Mouse (Mus musculus) lung, embryonic 16.5 days (tissue): ENCODE measurements around the gene Susd2. TPM values are rescaled to one million over a fixed set of nuclear protein-coding genes. Genes with fewer than 3 reads are reported as not detected.
A peak's percentile ranks its signal among the peaks of the same experiment; 100 is the strongest.

Experiments
- ATAC-seq: fragments of 200-750 bp; cut with Nextera tagmentation; 2 replicates; pipeline ENCODE4 v1.8.0; 2017; ENCODE audit warnings: low read depth, mild to moderate bottlenecking, moderate library complexity
- H3K27ac ChIP-seq: fragments of 300-500 bp; sonication (generic); 2 replicates; pipeline ENCODE4 v1.5.1; 2014; ENCODE audit warnings: mild to moderate bottlenecking, control low read depth, low read length
- H3K27me3 ChIP-seq: fragments of 300-500 bp; sonication (generic); 2 replicates; pipeline ENCODE4 v1.6.1; 2014; ENCODE audit warnings: low read depth, low read length, mixed read lengths; ENCODE audit not compliant: control insufficient read depth, insufficient read depth
- H3K36me3 ChIP-seq: fragments of 300-500 bp; sonication (generic); 2 replicates; pipeline ENCODE4 v1.6.1; 2014; ENCODE audit warnings: low read length; ENCODE audit not compliant: control insufficient read depth, insufficient read depth
- H3K4me1 ChIP-seq: fragments of 300-500 bp; sonication (generic); replicated peaks from 2 replicates; pipeline ENCODE4 v1.6.1; 2014; ENCODE audit warnings: low read length, mixed read lengths; ENCODE audit not compliant: control insufficient read depth, insufficient read depth
- H3K4me2 ChIP-seq: fragments of 300-500 bp; sonication (generic); 2 replicates; pipeline ENCODE4 v1.6.1; 2014; ENCODE audit warnings: low read depth, low read length, control low read depth
- H3K4me3 ChIP-seq: fragments of 300-500 bp; sonication (generic); 2 replicates; pipeline ENCODE4 v1.5.1; 2014; ENCODE audit warnings: mild to moderate bottlenecking, low read length, control low read depth
- H3K9ac ChIP-seq: fragments of 300-500 bp; sonication (generic); 2 replicates; pipeline ENCODE4 v1.6.1; 2014; ENCODE audit warnings: low read length, control low read depth
- H3K9me3 ChIP-seq: fragments of 300-500 bp; sonication (generic); 2 replicates; pipeline ENCODE4 v1.6.1; 2016; ENCODE audit warnings: low read length; ENCODE audit not compliant: control insufficient read depth
- WGBS: fragments of 180-500 bp; shearing (Covaris S2); extraction: QIAGEN DNeasy Blood & Tissue Kit; methylation state at CpG from one replicate; pipeline ENCODE4 v1.1.7; 2014; 5-methylcytosine and 5-hydroxymethylcytosine counted together
- polyA plus RNA-seq: library from polyadenylated mRNA; unstranded; fragments of >200 nt; fragmentation: Nextera tagmentation; extraction: Ambion mirVana; gene quantifications from 2 replicates; pipeline ENCODE4 v1.2.1, GENCODE M21; 2015

Gene Susd2
- polyA plus RNA-seq, 1 experiment from 2014 or later = 11.0 TPM

DNA sequence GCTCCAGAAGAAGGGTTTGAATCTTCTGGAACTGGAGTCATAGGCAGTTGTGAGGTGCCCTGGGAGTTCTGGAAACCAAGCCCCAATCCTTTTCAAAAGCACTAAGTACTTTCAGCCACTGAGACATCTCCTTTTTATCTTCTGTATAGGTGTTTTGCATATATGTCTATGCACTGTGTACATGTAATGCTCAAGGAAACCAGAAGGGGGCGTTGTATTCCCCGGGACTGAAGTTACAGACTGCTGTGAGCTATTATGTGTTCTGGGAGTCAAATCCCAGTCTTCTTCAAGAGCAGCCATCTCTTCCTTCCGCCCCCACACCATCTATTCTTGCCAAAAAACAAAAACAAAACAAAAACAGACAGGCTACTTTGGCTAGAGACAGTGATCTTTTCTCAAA lies 23.0 kb downstream of the Susd2 start:
- H3K27me3 ChIP-seq = no peaks in the 10 kb centered on the region
- H3K4me1 ChIP-seq = no peaks in the 10 kb centered on the region
- ATAC-seq = no peak
- WGBS = 46% methylated on average over 3 of the region's 3 CpGs
- H3K9me3 ChIP-seq = no peaks in the 10 kb centered on the region
- no peak overlapping the region for H3K27ac ChIP-seq
- no peak overlapping the region for H3K9ac ChIP-seq
- H3K4me2 ChIP-seq = no peak overlapping the region
- H3K36me3 ChIP-seq = no peaks in the 10 kb centered on the region
- no peak overlapping the region for H3K4me3 ChIP-seq

GRCm38 (mm10) chr10:75616044-75616443 lies 27.8 kb downstream of the Susd2 start:
- Histone ChIP-seq H3K27ac (no peak overlapping the region), H3K4me1 (no peaks in the 10 kb centered on the region), H3K4me2 (no peak overlapping the region), H3K9me3 (no peaks in the 10 kb centered on the region), H3K9ac (no peak overlapping the region), H3K4me3 (no peak overlapping the region), H3K27me3 (no peaks in the 10 kb centered on the region), H3K36me3 (no peaks in the 10 kb centered on the region)
- WGBS = 78% methylated on average over 4 of the region's 4 CpGs
- ATAC-seq = no peak

DNA sequence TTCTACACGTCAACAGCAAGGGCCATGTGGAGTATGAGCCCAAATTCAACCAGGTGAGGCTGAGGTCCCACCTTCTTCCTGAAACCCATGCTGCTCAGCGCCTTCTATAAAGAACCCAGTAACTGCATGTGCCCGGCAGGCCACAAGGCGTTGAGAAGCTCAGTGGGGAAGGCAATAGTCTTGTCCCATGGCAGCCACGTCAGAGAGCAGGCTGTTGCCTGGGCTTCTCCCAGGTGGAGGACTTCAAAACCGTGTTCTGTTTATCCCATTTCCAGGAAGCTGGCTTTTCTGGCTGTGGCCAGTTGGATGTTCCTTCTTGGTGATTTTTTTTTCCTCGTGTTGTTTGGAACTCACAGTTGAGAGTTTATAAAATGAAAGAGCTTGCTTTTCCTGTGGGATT lies 33.3 kb downstream of the Susd2 start:
- WGBS = 37% methylated on average over 7 of the region's 7 CpGs

GRCm38 (mm10) chr10:75608975-75609374 lies 34.8 kb downstream of the Susd2 start:
- H3K4me2 ChIP-seq = no peak overlapping the region
- no peak overlapping the region for H3K9ac ChIP-seq
- H3K27ac ChIP-seq = no peak overlapping the region
- WGBS = 78% methylated on average over 11 of the region's 11 CpGs
- no peak overlapping the region for H3K4me3 ChIP-seq
- no peaks in the 10 kb centered on the region for H3K36me3 ChIP-seq
- H3K27me3 ChIP-seq = no peaks in the 10 kb centered on the region
- no peak for ATAC-seq
- H3K9me3 ChIP-seq = no peaks in the 10 kb centered on the region
- peaks cover 4% of the 10 kb centered on the region; the same call in 1 of the 2 replicates for H3K4me1 ChIP-seq

More for the DNA sequence above, 33.3 kb downstream of the Susd2 start:
- Histone ChIP-seq H3K27me3 (no peaks in the 10 kb centered on the region), H3K36me3 (no peaks in the 10 kb centered on the region), H3K4me3 (no peak overlapping the region), H3K9me3 (no peaks in the 10 kb centered on the region), H3K4me1 (no peaks in the 10 kb centered on the region), H3K27ac (no peak overlapping the region), H3K9ac (no peak overlapping the region), H3K4me2 (no peak overlapping the region)
- 0 out of 2 replicates have a peak, but pooled peaks have one; percentile 12 for ATAC-seq

- Histone ChIP-seq H3K9me3 (no peaks in the 10 kb centered on the region), H3K27me3 (no peaks in the 10 kb centered on the region), H3K36me3 (no peaks in the 10 kb centered on the region), H3K9ac (no peak overlapping the region), H3K4me2 (no peak overlapping the region), H3K27ac (no peak overlapping the region), H3K4me3 (no peak overlapping the region), H3K4me1 (peaks cover 4% of the 10 kb centered on the region; the same call in 1 of the 2 replicates)
- ATAC-seq = no peak
- WGBS = 72% methylated on average over 4 of the region's 4 CpGs
Observed at GRCm38 (mm10) chr10:75607253-75607652, 36.6 kb downstream of the Susd2 start.

- peak; percentile 51 for ATAC-seq
- H3K36me3 ChIP-seq = no peaks in the 10 kb centered on the region
- no peaks in the 10 kb centered on the region for H3K27me3 ChIP-seq
- no peak overlapping the region for H3K9ac ChIP-seq
- no peak overlapping the region for H3K27ac ChIP-seq
- H3K4me2 ChIP-seq = no peak overlapping the region
- H3K4me1 ChIP-seq = peaks cover 4% of the 10 kb centered on the region; the same call in 1 of the 2 replicates
- WGBS = 28% methylated on average over 11 of the region's 11 CpGs
- H3K9me3 ChIP-seq = no peaks in the 10 kb centered on the region
- no peak overlapping the region for H3K4me3 ChIP-seq
Observed at GRCm38 (mm10) chr10:75605162-75605846, 38.5 kb downstream of the Susd2 start.

GRCm38 (mm10) chr10:75600189-75600730 lies 43.5 kb downstream of the Susd2 start:
- no peaks in the 10 kb centered on the region for H3K27me3 ChIP-seq
- peaks cover 6% of the 10 kb centered on the region; the same call in 1 of the 2 replicates for H3K4me1 ChIP-seq
- no peak overlapping the region for H3K27ac ChIP-seq
- H3K4me3 ChIP-seq = no peak overlapping the region
- 80% methylated on average over 7 of the region's 7 CpGs for WGBS
- no peak overlapping the region for H3K9ac ChIP-seq
- no peaks in the 10 kb centered on the region for H3K36me3 ChIP-seq
- peaks cover 7% of the 10 kb centered on the region; the same call in 1 of the 2 replicates for H3K9me3 ChIP-seq
- ATAC-seq = no peak
- no peak overlapping the region for H3K4me2 ChIP-seq

DNA sequence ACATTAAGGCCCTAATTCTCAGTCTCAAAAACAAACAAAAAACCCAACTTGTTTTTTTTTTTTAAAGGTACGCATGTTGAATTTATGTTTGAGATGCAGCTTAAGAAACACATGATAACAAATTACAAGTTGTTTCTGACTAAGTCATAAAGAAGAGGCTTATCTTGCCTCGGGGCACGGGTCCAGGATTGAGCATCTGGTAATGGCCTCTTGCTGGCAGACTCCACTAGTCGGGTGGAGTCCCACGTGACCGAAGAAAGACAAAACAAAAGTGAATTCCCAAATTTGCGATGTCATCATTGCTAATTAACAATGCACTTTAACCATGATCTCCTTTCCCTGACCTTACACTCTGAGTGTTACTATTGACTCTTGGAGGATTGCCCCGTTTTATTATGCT lies 47.8 kb downstream of the Susd2 start:
- 54% methylated on average over 8 of the region's 8 CpGs for WGBS
- H3K9ac ChIP-seq = no peak overlapping the region
- no peak overlapping the region for H3K4me2 ChIP-seq
- no peak for ATAC-seq
- no peak overlapping the region for H3K4me3 ChIP-seq
- H3K27me3 ChIP-seq = no peaks in the 10 kb centered on the region
- peaks cover 11% of the 10 kb centered on the region for H3K4me1 ChIP-seq
- H3K9me3 ChIP-seq = peaks cover 7% of the 10 kb centered on the region; the same call in 1 of the 2 replicates
- H3K27ac ChIP-seq = no peak overlapping the region
- H3K36me3 ChIP-seq = no peaks in the 10 kb centered on the region

DNA sequence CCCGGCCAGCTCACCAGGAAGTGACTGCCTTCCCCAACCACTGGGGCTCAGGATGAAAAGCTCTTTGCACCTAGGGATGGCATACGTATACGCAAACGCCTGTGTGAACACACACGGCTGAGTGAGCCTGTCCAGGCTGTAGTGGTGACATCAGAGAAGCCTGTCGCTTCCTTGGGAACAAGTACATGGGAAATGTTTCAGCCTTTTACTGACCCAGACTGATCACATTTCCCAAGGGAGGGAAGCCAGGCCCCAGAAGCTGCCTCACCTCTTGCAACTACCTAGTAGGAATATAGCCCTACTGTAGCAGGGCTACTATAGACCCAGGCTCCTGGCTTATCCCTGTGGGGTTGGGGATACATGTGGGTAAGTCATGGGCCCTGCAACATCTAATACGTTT lies 51.2 kb downstream of the Susd2 start:
- 0 out of 2 replicates have a peak, but pooled peaks cover 2% of the 10 kb centered on the region for H3K9me3 ChIP-seq
- no peak overlapping the region for H3K27ac ChIP-seq
- no peak overlapping the region for H3K4me2 ChIP-seq
- H3K4me1 ChIP-seq = peaks cover 27% of the 10 kb centered on the region
- ATAC-seq = no peak
- no peak overlapping the region for H3K4me3 ChIP-seq
- 54% methylated on average over 7 of the region's 7 CpGs for WGBS
- no peaks in the 10 kb centered on the region for H3K36me3 ChIP-seq
- no peak overlapping the region for H3K9ac ChIP-seq
- H3K27me3 ChIP-seq = no peaks in the 10 kb centered on the region
